Mouse (Mus musculus): Measurements from ENCODE around the gene Ftcd.

Ftcd gene

DNA sequence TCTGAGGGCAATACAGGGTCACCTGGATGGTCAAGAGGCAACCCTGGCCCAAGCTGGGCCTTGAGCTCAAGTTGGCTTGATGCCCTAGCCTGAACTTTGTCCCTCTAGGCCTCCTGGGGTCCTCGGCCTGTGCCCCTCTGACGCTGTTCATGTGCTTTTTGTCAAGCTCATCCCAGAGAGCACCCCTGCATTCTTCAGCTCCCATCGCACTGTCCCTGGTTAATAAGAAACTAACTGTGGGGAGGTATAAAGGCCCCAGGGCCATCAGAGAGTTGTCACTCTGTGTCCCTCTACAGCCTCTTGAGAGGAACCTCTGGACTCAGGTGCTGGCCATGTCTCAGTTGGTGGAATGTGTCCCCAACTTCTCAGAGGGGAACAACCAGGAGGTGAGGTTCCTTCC lies at the start of gene Ftcd:
Gene Ftcd (plus strand): TSS at position 275 of the 400 bp plus-strand sequence.
- DNase-seq: no peak

DNA sequence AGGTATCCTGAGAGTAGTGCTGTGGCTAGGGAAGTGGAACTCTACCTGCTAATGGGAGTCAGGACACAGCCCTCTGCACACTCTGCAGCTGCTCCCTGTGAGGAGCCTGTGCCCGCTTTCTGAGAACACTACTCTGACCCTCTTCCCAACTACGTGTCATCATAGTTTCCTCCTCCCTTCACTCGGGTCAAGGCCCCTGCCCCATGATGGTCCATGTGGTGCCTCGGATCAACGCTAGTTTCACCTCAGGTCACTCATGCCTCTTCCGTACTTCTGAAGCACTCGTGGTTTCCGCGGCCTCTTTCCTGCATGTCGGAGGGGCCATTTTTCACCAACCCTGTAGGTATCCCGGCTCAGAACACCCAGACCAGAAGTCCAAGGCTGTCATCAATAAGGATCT lies 44.5 kb upstream of the Ftcd start:
- no peak for DNase-seq

DNA sequence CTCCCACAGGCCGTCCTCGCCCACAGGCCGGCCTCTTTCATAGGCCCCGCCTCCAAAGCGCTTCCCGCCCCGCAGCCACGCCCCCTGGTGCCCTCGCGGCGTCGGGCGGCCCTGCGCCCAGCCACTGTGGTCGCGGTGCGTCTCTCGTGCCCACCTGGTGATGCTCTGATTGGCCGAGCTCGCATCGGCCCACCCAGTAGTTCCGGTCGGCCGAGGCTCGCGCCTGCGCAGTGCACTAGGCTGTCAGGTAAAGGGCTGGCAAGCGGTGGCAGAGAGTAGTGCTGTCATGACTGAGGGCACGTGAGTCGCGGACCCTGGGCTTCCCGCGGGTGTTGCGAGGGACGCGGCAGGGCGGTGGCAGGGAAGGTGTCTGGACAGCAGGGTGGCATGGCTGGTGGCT lies 44.1 kb upstream of the Ftcd start, which contains the start of gene Lss:
Gene Lss (plus strand): TSS at position 214 of the 400 bp plus-strand sequence.
- peak; percentile 98 to 99 for DNase-seq

GRCm38 (mm10) chr10:76531828-76532227 lies 43.6 kb upstream of the Ftcd start:
- DNase-seq: no peak

- no peak for DNase-seq
These were observed 39.9 kb upstream of the Ftcd start for GRCm38 (mm10) chr10:76535526-76535925.

DNA sequence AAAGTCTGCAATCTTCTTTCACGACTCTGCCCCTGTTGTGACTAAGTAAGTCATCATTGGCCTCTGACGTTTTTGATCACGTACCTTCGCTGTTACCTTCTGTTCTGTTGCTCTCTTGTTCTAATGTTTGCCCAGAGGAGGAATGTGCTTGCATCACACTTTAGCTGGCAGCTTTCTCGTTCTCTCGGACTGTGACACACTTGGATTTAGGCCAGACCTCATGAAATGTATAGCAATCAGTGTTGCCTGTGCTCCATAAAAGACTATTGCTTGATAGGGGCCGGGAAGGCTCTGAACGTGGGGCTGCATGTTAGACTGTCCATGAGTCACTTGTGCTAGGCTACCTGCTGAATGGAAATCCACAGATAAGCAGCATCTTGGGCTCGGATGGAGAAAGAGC lies 37.8 kb upstream of the Ftcd start:
- DNase-seq: no peak

- DNase-seq: no peak
These were observed 33.9 kb upstream of the Ftcd start for GRCm38 (mm10) chr10:76541336-76542085.

- no peak for DNase-seq
These were observed 32.6 kb upstream of the Ftcd start for GRCm38 (mm10) chr10:76542636-76543375.

DNA sequence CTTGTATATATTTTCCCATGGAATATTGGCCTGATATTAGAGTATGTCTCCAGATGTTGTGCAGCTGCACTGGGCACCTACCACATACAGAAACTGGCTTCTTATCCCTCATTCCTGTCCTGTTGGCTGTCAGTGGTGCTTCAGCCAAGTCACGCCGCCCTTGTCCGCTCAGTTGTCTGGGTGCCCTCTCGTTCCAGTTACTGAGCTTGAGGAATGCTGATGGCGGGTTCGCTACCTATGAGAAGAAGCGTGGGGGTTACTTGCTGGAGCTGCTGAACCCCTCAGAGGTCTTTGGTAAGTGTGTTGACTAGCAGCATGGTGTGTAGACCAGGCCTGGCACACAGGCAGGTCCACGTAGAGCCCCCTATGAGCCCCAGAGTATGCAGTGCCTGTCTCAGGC lies 28.9 kb upstream of the Ftcd start:
- no peak for DNase-seq

- DNase-seq: no peak
These were observed 27.2 kb upstream of the Ftcd start for GRCm38 (mm10) chr10:76548218-76548617.

- DNase-seq: peak; percentile 18 to 39
These were observed 25.0 kb upstream of the Ftcd start for GRCm38 (mm10) chr10:76550458-76550857.

DNA sequence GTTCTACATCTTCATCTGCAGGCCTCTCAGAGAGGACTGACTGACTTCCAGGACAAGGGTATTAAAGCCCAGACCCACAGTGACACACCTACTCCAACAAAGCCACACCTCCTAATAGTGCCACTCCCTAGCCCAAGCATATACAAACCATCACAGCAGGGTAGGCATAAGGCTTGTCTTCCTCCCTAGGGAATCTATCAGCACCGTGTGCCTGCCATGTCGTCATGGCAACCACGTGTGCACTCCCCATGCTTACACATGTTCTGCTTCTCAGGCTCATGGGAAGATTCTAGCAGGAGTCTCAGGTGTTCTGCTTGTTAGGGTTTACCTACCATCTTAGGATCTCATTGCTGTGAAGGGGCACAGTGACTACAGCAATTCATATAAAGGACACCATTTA lies 23.9 kb upstream of the Ftcd start:
- DNase-seq: no peak

DNA sequence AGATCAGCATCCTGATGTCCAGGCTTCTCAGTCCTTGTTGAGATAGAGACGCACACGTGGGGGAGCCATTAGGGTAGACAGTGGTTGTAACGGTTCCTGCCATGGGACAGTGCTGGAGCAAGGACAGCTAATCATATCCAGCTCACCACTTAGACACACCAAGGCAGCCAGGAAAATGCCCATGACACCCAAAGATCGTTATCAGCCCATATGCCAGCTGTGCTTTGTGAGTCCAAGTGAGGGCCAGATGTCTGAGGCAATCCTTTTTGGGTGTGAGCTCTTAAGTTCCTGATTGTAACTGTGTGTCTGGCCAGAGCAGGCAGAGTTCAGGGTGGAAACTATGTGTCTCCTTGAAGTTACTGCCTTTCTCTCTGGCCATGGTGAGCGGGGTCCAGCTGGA lies 21.4 kb upstream of the Ftcd start:
- no peak for DNase-seq

DNA sequence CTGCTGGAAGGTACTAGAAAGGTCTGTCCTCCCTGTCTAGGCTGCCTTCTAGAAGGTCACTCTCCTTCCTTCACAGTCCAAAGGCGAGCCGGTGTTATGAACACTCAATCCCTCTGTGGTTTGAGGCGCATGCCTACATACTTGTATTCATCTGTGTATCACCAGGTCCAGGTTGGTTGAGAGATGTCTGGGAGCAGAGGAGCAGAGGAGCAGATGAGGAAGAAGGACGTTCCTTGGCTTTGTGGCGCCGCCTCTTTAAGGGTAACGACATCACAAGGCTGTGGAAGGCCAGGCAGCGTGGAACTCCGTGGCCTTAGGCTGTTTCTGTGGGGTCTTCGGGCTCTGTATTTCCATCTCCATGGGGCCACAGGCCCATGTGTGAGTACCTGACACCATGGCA lies 13.5 kb upstream of the Ftcd start, which contains the start of gene Spatc1l:
Gene Spatc1l (plus strand): TSS at position 301 of the 400 bp plus-strand sequence.
- DNase-seq: no peak

DNA sequence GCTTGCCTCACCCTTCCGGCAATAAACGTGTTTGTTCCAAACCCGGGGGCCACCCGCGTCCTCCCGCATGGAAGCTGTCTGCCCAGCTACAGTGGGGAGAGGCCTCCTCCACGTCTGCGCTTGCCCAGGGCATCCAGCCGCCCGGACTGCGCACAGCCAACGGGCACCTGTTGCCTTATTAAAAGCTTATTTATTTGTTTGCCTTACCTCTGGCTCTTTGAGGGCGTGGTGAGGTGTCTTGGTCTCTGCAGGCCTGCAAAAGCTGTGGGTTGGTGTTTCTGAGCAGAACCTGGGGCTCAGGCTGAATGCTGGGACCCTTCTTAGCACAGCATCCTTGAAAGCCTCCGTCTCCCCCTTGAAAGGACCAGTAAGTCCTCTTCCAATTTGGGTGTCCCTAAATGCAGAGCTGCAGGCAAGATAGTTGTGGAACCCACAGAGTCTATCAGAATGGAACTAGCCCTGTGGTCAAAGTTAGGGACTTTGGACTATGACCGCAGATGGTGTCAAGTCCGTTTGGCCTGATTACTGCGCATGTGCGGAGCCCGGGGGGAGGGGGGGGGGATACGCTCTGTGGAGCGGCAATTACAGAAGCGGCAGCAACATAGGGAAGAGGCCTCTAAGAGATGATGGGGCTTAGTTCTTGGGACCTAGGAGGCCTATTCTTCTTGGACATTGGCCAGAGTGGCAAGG lies 5.3 kb upstream of the Ftcd start:
- no peak for DNase-seq

DNA sequence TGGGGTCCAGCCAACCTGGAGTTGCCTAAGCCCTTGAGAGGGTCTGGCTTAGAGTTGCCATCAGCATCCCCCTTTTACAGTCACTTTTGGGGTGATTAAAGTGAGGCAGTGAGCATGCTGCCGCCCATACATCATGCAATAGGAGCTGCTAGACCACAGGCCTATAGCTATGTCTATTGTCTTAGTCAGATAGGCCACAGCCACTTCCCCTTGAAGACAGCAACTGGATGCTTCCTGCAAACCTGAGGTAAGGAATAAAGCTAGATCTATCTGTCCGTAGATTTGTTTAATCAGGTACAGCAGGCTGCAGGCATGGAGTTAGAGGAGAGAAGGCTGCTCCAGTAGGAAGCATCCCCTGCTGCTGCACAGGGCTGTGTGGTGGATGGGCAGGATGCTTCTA lies 4.4 kb upstream of the Ftcd start:
- DNase-seq: no peak

DNA sequence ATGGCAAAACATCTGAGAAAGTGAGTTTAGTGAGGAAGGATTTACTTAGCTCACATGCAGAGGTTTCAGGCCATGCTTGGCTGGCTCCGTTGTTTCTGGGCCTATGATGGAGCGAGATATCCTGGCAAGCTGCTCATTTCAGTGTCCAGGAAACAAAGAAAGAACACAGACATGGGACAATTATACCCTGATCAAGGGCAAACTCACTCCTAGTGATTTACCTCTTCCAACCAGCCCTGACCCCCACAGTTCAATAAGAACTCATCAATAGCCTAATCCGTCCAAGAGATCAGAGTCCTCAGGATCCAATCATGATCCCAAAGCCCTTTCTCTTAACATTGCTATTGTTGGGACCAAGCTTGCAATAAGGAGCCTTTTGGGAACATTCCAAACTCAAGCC lies 3.3 kb upstream of the Ftcd start:
- no peak for DNase-seq

GRCm38 (mm10) chr10:76576920-76577319 lies 1.5 kb downstream of the Ftcd start:
- no peak for DNase-seq

DNA sequence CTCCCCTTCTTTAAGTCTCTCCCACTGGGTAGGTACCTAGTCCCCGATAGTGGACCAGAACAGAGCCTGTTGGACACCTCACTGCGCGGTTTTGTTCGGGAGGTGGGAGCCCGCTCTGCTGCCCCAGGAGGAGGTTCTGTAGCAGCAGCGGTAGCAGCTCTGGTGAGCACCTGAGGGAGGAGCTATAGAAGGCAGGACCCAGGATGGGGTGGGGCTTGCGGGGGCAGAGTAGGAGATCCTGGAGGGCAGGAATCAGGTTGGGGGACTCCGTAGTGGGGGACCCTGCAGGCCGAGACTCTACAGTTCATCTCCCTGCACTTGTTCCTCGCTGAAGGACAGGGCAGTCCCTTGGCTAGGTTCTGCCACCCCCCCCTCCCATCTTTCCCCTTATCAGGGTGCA lies 8.7 kb downstream of the Ftcd start:
- DNase-seq: no peak

GRCm38 (mm10) chr10:76586190-76586589 lies 10.7 kb downstream of the Ftcd start:
- no peak for DNase-seq

DNA sequence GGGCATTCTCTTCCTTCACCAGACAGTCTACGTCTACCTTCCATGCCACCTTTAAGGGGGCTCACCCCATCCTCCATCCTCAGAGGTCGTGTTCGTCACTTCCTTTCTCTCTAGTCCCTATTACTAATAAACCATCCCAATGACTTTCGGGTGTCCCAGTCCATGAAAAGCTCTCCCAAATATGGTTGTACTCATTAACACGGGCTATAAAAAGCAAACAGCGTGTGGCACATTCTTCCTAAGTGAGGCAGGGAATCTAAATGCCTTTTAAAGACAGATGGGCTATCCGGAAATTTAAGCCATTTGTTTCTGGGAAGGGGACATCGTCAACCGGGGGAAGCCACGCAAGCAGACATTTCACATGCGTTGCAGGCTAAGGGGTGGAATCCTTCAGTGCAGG lies 14.7 kb downstream of the Ftcd start:
- DNase-seq: no peak

GRCm38 (mm10) chr10:76596338-76596737 lies 20.9 kb downstream of the Ftcd start:
- no peak for DNase-seq

DNA sequence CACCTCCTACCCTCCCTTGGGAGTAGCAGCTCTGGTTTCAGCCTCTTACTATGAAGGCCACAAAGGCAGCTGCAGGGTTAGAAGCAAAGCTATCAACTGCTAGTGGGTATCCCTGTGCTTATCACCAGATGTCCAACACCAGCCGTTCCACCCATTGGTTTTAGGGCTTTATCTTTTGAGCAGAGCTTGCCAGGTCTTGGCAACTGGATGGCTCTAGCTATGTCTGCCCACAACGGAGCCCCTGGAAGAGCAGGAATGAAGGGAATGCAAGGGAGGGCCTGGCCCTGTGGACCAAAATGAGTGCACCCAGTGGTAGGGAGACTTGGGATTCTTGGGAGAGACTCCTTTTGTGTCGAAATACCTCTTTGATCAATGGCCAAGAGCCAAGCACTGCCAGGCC lies 27.2 kb downstream of the Ftcd start:
- DNase-seq: no peak

DNA sequence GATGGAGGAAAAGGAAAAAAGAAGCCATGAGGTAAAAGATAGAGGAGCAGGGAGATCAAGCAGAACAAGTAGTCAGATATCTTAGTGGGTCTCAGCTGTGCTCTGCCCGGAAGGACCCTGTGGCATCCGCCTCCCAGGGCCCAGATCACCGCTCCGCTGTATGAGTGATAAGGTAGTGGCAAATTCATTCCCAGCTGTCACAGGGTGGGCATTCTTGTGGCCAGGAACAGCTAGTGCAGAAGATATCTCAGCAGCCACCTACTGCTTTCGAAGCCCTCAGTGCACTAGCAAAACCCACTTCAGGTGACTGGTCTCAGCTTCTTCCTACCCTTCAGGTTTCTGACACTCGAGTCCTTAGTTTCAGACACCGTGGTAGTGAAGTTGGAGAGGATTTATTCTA lies 37.0 kb downstream of the Ftcd start:
- no peak for DNase-seq
